Mouse (Mus musculus): ENCODE data around the gene Rapgef1. TPM values are rescaled to one million over a fixed set of nuclear protein-coding genes. Genes with fewer than 3 reads are reported as not detected.

The Rapgef1 gene
- polyA plus RNA-seq, 1 experiment from 2014 or later: 15.9 TPM

Other genes starting within 250 kb of the Rapgef1 start
- not detected in 2 replicates for gene Gm13420, start 132.0 kb downstream of the Rapgef1 start, polyA plus RNA-seq (2015; fragmentation: Nextera tagmentation; extraction: Ambion mirVana)
- 0.33 TPM in 1 of 2 replicates, not detected in the other for gene Gm13547, start 139.6 kb downstream of the Rapgef1 start, polyA plus RNA-seq (2015; fragmentation: Nextera tagmentation; extraction: Ambion mirVana)
- gene Coq4, start 167.8 kb downstream of the Rapgef1 start, polyA plus RNA-seq (2015; fragmentation: Nextera tagmentation; extraction: Ambion mirVana): 25.4 and 26.7 TPM in 2 replicates
- 32.1 and 33.9 TPM in 2 replicates for gene Trub2, start 168.8 kb downstream of the Rapgef1 start, polyA plus RNA-seq (2015; fragmentation: Nextera tagmentation; extraction: Ambion mirVana)
- 19.1 and 22.2 TPM in 2 replicates for gene Slc27a4, start 182.9 kb downstream of the Rapgef1 start, polyA plus RNA-seq (2015; fragmentation: Nextera tagmentation; extraction: Ambion mirVana)
- 24.4 and 27.5 TPM in 2 replicates for gene Urm1, start 200.4 kb downstream of the Rapgef1 start, polyA plus RNA-seq (2015; fragmentation: Nextera tagmentation; extraction: Ambion mirVana)
- 53.1 and 64.1 TPM in 2 replicates for gene Cercam, start 249.4 kb downstream of the Rapgef1 start, polyA plus RNA-seq (2015; fragmentation: Nextera tagmentation; extraction: Ambion mirVana)